ENCODE assay signal across 25 mouse cellular contexts in genomic region chr6:115815041-115815440, GRCm38 (mm10). TPM values are rescaled to one million over a fixed set of nuclear protein-coding genes. Genes with fewer than 3 reads are reported as not detected.
DNase-seq lines count a peak whose midpoint lies in the region; ATAC-seq and TF ChIP-seq lines count a peak whose summit lies in the region.
"Had no signal": no experiment of that assay in that cellular context is flagged by ENCODE, and none has a peak within 500 bp of the region (broad histone marks: within the 10 kb centered on the region; RNA-seq: fewer than 3 reads in every experiment).

No protein-coding gene starts in this region.

- H3K4me2 ChIP-seq in kidney, embryonic 15.5 days = no peak overlapping the region

- peak overlapping the region; percentile 83 for H3K27ac ChIP-seq in gastrocnemius, adult 2 months
- peak overlapping the region; percentile 68; the same call in 1 of the 2 replicates for H3K27ac ChIP-seq in MEL (ENCODE audit: control insufficient read depth, low read depth, low read length)
- no peak overlapping the region for H3K27ac ChIP-seq in kidney, embryonic 15.5 days

- no peak for DNase-seq in gastrocnemius, adult 2 months
- no peak for DNase-seq in gastrocnemius, postnatal 25 days
- peak; percentile 89 for DNase-seq in heart, adult 11 months
- no peak for DNase-seq in heart, adult 18-20 months
- DNase-seq in MEL (ENCODE audit: low read depth, low spot score) (no peak), adipocyte (ENCODE audit: low spot score) (peak; percentile 59)
- no peak for DNase-seq in thymus, postnatal 4 days
- DNase-seq: adrenal gland, adult 2 months; adrenal gland, adult 8-10 months; adrenal gland, postnatal 10 days; adrenal gland, postnatal 14 days; adrenal gland, postnatal 25 days; adrenal gland, postnatal 36 days; B cell, adult 2 months; cerebellum, adult 11 months; cerebellum, adult 11-12 months; cerebellum, adult 18-20 months; cerebellum, adult 2 months had no signal

- H3K4me3 ChIP-seq in gastrocnemius, adult 2 months = no peak overlapping the region
- H3K4me3 ChIP-seq in MEL (ENCODE audit: control insufficient read depth in 1 of 2, insufficient read depth in 1 of 2, low read depth in 2 of 2, low read length in 2 of 2) = peak overlapping the region in 1 of 2 experiments; percentile 25; a peak in 1 of 4 replicates
- H3K4me3 ChIP-seq in kidney, embryonic 15.5 days (replicated peaks) = no peak overlapping the region

- intact Hi-C loops in gastrocnemius, adult 2 months (cut with DNase I) = no loop called here

- WGBS in kidney, embryonic 15.5 days = 78% methylated on average over 4 of the region's 4 CpGs

- no peak for TF ChIP-seq POLR2A in MEL (IDR thresholded peaks at IDR 0.05; ENCODE audit: control insufficient read depth in 1 of 2, insufficient read depth in 1 of 2, low read depth in 1 of 2, low read length in 2 of 2, poor library complexity in 1 of 2)

- no peaks in the 10 kb centered on the region for H3K79me2 ChIP-seq in MEL (ENCODE audit: control insufficient read depth, insufficient read depth, low read length, poor library complexity)

- peaks cover 0 to 8% of the 10 kb centered on the region in 2 experiments; a peak in 2 of 4 replicates for H3K36me3 ChIP-seq in MEL (ENCODE audit: control insufficient read depth in 1 of 2, insufficient read depth in 2 of 2, low read length in 2 of 2)
- H3K36me3 ChIP-seq in kidney, embryonic 15.5 days = no peaks in the 10 kb centered on the region

- no peaks in the 10 kb centered on the region for H3K27me3 ChIP-seq in MEL (ENCODE audit: control insufficient read depth in 1 of 2, insufficient read depth in 2 of 2, low read length in 2 of 2)
- H3K27me3 ChIP-seq in kidney, embryonic 15.5 days = no peaks in the 10 kb centered on the region
- H3K27me3 ChIP-seq: CH12.LX, Patski had no signal

- TF ChIP-seq CTCF in gastrocnemius, adult 2 months (IDR thresholded peaks at IDR 0.05) = no peak
- TF ChIP-seq CTCF in MEL (IDR thresholded peaks at IDR 0.05 in 2 of 3, conservative IDR thresholded peaks at IDR 0.05 in 1 of 3; ENCODE audit: control insufficient read depth in 1 of 3, insufficient read depth in 1 of 3, low read depth in 2 of 3, low read length in 3 of 3, poor library complexity in 1 of 3, severe bottlenecking in 1 of 3) = no peak

- no peak for ATAC-seq in kidney, embryonic 15.5 days (replicated peaks; ENCODE audit: low FRiP score)
- ATAC-seq: activated CD4-positive, CD25-positive, alpha-beta regulatory T cell, adult 4 months; CD4-positive, CD25-positive, alpha-beta regulatory T cell, adult 4 months; Patski had no signal

- peak overlapping the region; percentile 56 for H3K9ac ChIP-seq in MEL (ENCODE audit: control insufficient read depth, low read depth, low read length, poor library complexity, severe bottlenecking)
- H3K9ac ChIP-seq in kidney, embryonic 15.5 days = no peak overlapping the region

- no peaks in the 10 kb centered on the region for H3K9me3 ChIP-seq in MEL (replicated peaks; ENCODE audit: insufficient read depth, low read length)
- no peaks in the 10 kb centered on the region for H3K9me3 ChIP-seq in kidney, embryonic 15.5 days (replicated peaks)
- H3K9me3 ChIP-seq: G1E had no signal

- H3K4me1 ChIP-seq in MEL (ENCODE audit: control insufficient read depth in 1 of 2, insufficient read depth in 2 of 2, low read length in 2 of 2) = peaks cover 4 to 13% of the 10 kb centered on the region in 2 experiments
- peaks cover 7% of the 10 kb centered on the region for H3K4me1 ChIP-seq in kidney, embryonic 15.5 days

- TF ChIP-seq EP300 in MEL (IDR thresholded peaks at IDR 0.05; ENCODE audit: low read depth in 1 of 2, low read length in 2 of 2) = no peak

- TF ChIP-seq RAD21 in MEL (IDR thresholded peaks at IDR 0.05; ENCODE audit: low read depth, low read length) = no peak

TF ChIP-seq in MEL, 35 proteins besides CTCF, POLR2A, EP300 and RAD21:
- TF ChIP-seq SMC3 (IDR thresholded peaks at IDR 0.05; ENCODE audit: low read depth, low read length) = no peak

RNA-seq across cellular contexts. Expression of gene Rpl32, which starts 6.5 kb away (rescaled TPM):
- 100 to 1,000 TPM; 562 to 624 TPM for total RNA-seq in gastrocnemius, adult 2 months (2021)
- total RNA-seq in gastrocnemius, postnatal 25 days (2021) = 100 to 1,000 TPM; 536 to 577 TPM
- total RNA-seq in heart, adult 18-20 months (2021) = 100 to 1,000 TPM; 616 to 693 TPM
- total RNA-seq in MEL (2012; rRNA removed) = 4,686 and 5,400 TPM in 2 replicates
- 1,000 to 10,000 TPM in 1 of 2 experiments, not detected in 1; 4,514 TPM for polyA plus RNA-seq in MEL (2012; ENCODE audit: insufficient read depth in 1 of 2, insufficient read length in 2 of 2, low read depth in 1 of 2, low replicate concordance in 2 of 2, missing spikeins in 1 of 2)
- 2,232 and 2,490 TPM in 2 replicates for polyA plus RNA-seq in kidney, embryonic 15.5 days (2015; fragmentation: Nextera tagmentation; extraction: Ambion mirVana)

RNA-seq across cellular contexts. Expression of gene Efcab12, which starts 23.2 kb away (rescaled TPM):
- total RNA-seq in gastrocnemius, adult 2 months (2021) = not detected
- total RNA-seq in gastrocnemius, postnatal 25 days (2021) = under 1 TPM in 1 of 2 experiments, not detected in 1; 0.24 TPM
- under 1 TPM; 0.27 to 0.54 TPM for total RNA-seq in heart, adult 18-20 months (2021)
- not detected in 2 replicates for total RNA-seq in MEL (2012; rRNA removed)
- polyA plus RNA-seq in MEL (2012; ENCODE audit: insufficient read depth in 1 of 2, insufficient read length in 2 of 2, low read depth in 1 of 2, low replicate concordance in 2 of 2, missing spikeins in 1 of 2) = under 1 TPM in 1 of 2 experiments, not detected in 1; 0.11 TPM
- polyA plus RNA-seq in kidney, embryonic 15.5 days (2015; fragmentation: Nextera tagmentation; extraction: Ambion mirVana) = 1.8 TPM in 2 replicates
- polyA plus RNA-seq: C2C12, G1E had no signal

RNA-seq across cellular contexts. Expression of gene Mbd4, which starts 38.1 kb away (rescaled TPM):
- under 1 TPM; 0.75 to 0.77 TPM for total RNA-seq in gastrocnemius, adult 2 months (2021)
- under 1 TPM; 0.82 to 0.94 TPM for total RNA-seq in gastrocnemius, postnatal 25 days (2021)
- total RNA-seq in heart, adult 18-20 months (2021) = 1 to 10 TPM in 1 of 2 experiments, under 1 TPM in 1; 0.79 to 1.1 TPM
- 5.6 and 6.4 TPM in 2 replicates for total RNA-seq in MEL (2012; rRNA removed)
- 10 to 100 TPM in 1 of 2 experiments, not detected in 1; 10.1 TPM for polyA plus RNA-seq in MEL (2012; ENCODE audit: insufficient read depth in 1 of 2, insufficient read length in 2 of 2, low read depth in 1 of 2, low replicate concordance in 2 of 2, missing spikeins in 1 of 2)
- 21.3 and 21.7 TPM in 2 replicates for polyA plus RNA-seq in kidney, embryonic 15.5 days (2015; fragmentation: Nextera tagmentation; extraction: Ambion mirVana)

RNA-seq across cellular contexts. Expression of gene Ift122, which starts 38.2 kb away (rescaled TPM):
- 1 to 10 TPM; 4.9 to 5.1 TPM for total RNA-seq in gastrocnemius, adult 2 months (2021)
- 1 to 10 TPM; 5.3 to 7.6 TPM for total RNA-seq in gastrocnemius, postnatal 25 days (2021)
- total RNA-seq in heart, adult 18-20 months (2021) = 1 to 10 TPM; 6.5 to 7.4 TPM
- 3.3 and 4.0 TPM in 2 replicates for total RNA-seq in MEL (2012; rRNA removed)
- 1 to 10 TPM in 1 of 2 experiments, not detected in 1; 8.0 TPM for polyA plus RNA-seq in MEL (2012; ENCODE audit: insufficient read depth in 1 of 2, insufficient read length in 2 of 2, low read depth in 1 of 2, low replicate concordance in 2 of 2, missing spikeins in 1 of 2)
- polyA plus RNA-seq in kidney, embryonic 15.5 days (2015; fragmentation: Nextera tagmentation; extraction: Ambion mirVana) = 32.0 and 36.9 TPM in 2 replicates

RNA-seq across cellular contexts. Expression of gene Cand2, which starts 40.7 kb away (rescaled TPM):
- total RNA-seq in gastrocnemius, adult 2 months (2021) = 10 to 100 TPM; 62.9 to 68.9 TPM
- 10 to 100 TPM; 61.9 to 64.2 TPM for total RNA-seq in gastrocnemius, postnatal 25 days (2021)
- total RNA-seq in heart, adult 18-20 months (2021) = 10 to 100 TPM; 73.3 to 76.6 TPM
- 1.8 and 2.4 TPM in 2 replicates for total RNA-seq in MEL (2012; rRNA removed)
- polyA plus RNA-seq in MEL (2012; ENCODE audit: insufficient read depth in 1 of 2, insufficient read length in 2 of 2, low read depth in 1 of 2, low replicate concordance in 2 of 2, missing spikeins in 1 of 2) = 1 to 10 TPM in 1 of 2 experiments, not detected in 1; 6.6 TPM
- 35.2 and 37.4 TPM in 2 replicates for polyA plus RNA-seq in kidney, embryonic 15.5 days (2015; fragmentation: Nextera tagmentation; extraction: Ambion mirVana)

Comparison
In these comparisons a context has a peak if more than half of its experiments do, and no peak if none do; other contexts are left out.
1. DNase-seq: peak in heart, adult 11 months (single experiment) and adipocyte (single experiment); none in gastrocnemius, adult 2 months (single experiment), gastrocnemius, postnatal 25 days (single experiment), heart, adult 18-20 months (0 of 2), MEL (single experiment) and thymus, postnatal 4 days (single experiment).